Mouse (Mus musculus): ENCODE results near the gene Ficd. TPM values are rescaled to one million over a fixed set of nuclear protein-coding genes. Genes with fewer than 3 reads are reported as not detected.

Gene Ficd
- 1.6 and 3.7 TPM in 2 replicates for total RNA-seq (2014; fragmentation: Nextera tagmentation)
- 0.77 and 1.9 TPM in 2 replicates for total RNA-seq (2017)

- ATAC-seq (replicated peaks; ENCODE audit: poor library complexity, severe bottlenecking): peak; percentile 92
Measured at GRCm38 (mm10) chr5:113735345-113736112, at the start of gene Ficd. TSS of gene Ficd (plus strand) at chr5:113735803.

- no peak for ATAC-seq (replicated peaks; ENCODE audit: poor library complexity, severe bottlenecking)
Measured at GRCm38 (mm10) chr5:113687514-113687913, 48.1 kb upstream of the Ficd start.

- ATAC-seq (replicated peaks; ENCODE audit: poor library complexity, severe bottlenecking): no peak
Measured at GRCm38 (mm10) chr5:113690069-113690548, 45.5 kb upstream of the Ficd start.

- no peak for ATAC-seq (replicated peaks; ENCODE audit: poor library complexity, severe bottlenecking)
Measured at GRCm38 (mm10) chr5:113690866-113691265, 44.7 kb upstream of the Ficd start.

- no peak for ATAC-seq (replicated peaks; ENCODE audit: poor library complexity, severe bottlenecking)
Measured at GRCm38 (mm10) chr5:113693196-113693755, 42.3 kb upstream of the Ficd start.

- no peak for ATAC-seq (replicated peaks; ENCODE audit: poor library complexity, severe bottlenecking)
Measured at GRCm38 (mm10) chr5:113694000-113694399, 41.6 kb upstream of the Ficd start.

- ATAC-seq (replicated peaks; ENCODE audit: poor library complexity, severe bottlenecking): no peak
Measured at GRCm38 (mm10) chr5:113694415-113694814, 41.2 kb upstream of the Ficd start.

- ATAC-seq (replicated peaks; ENCODE audit: poor library complexity, severe bottlenecking): no peak
Measured at GRCm38 (mm10) chr5:113700388-113701023, 35.1 kb upstream of the Ficd start.

GRCm38 (mm10) chr5:113703803-113704585, 31.6 kb upstream of the Ficd start:
- ATAC-seq (replicated peaks; ENCODE audit: poor library complexity, severe bottlenecking): no peak

- no peak for ATAC-seq (replicated peaks; ENCODE audit: poor library complexity, severe bottlenecking)
Measured at GRCm38 (mm10) chr5:113712861-113713260, 22.7 kb upstream of the Ficd start.

- peak; percentile 55 for ATAC-seq (replicated peaks; ENCODE audit: poor library complexity, severe bottlenecking)
Measured at GRCm38 (mm10) chr5:113716581-113717388, 18.8 kb upstream of the Ficd start.

- ATAC-seq (replicated peaks; ENCODE audit: poor library complexity, severe bottlenecking): no peak
Measured at GRCm38 (mm10) chr5:113719221-113719661, 16.4 kb upstream of the Ficd start.

GRCm38 (mm10) chr5:113722224-113723013, 13.2 kb upstream of the Ficd start:
- no peak for ATAC-seq (replicated peaks; ENCODE audit: poor library complexity, severe bottlenecking)

- no peak for ATAC-seq (replicated peaks; ENCODE audit: poor library complexity, severe bottlenecking)
Measured at GRCm38 (mm10) chr5:113723567-113724237, 11.9 kb upstream of the Ficd start.

- peak; percentile 50 for ATAC-seq (replicated peaks; ENCODE audit: poor library complexity, severe bottlenecking)
Measured at GRCm38 (mm10) chr5:113724446-113724845, 11.2 kb upstream of the Ficd start, which contains the start of gene 1700069L16Rik. TSS of gene 1700069L16Rik (minus strand) at chr5:113724772.

- no peak for ATAC-seq (replicated peaks; ENCODE audit: poor library complexity, severe bottlenecking)
Measured at GRCm38 (mm10) chr5:113725417-113725816, 10.2 kb upstream of the Ficd start.

- ATAC-seq (replicated peaks; ENCODE audit: poor library complexity, severe bottlenecking): no peak
Measured at GRCm38 (mm10) chr5:113726618-113727017, 9.0 kb upstream of the Ficd start.

- ATAC-seq (replicated peaks; ENCODE audit: poor library complexity, severe bottlenecking): no peak
Measured at GRCm38 (mm10) chr5:113727238-113727637, 8.4 kb upstream of the Ficd start.
